Mouse (Mus musculus) limb, embryonic 11.5 days (tissue): ENCODE data around the gene Creb3l1. TPM values are rescaled to one million over a fixed set of nuclear protein-coding genes. Genes with fewer than 3 reads are reported as not detected.
A peak's percentile ranks its signal among the peaks of the same experiment; 100 is the strongest.

Experiments used
- ATAC-seq: fragments of 200-750 bp; cut with Nextera tagmentation; 2 replicates; pipeline ENCODE4 v1.8.0; 2017; ENCODE audit warnings: low read depth; ENCODE audit not compliant: insufficient number of reproducible peaks, low FRiP score, low TSS enrichment
- DNase-seq: peaks from one replicate; pipeline ENCODE4 v3.0.0-alpha.2; 2015; ENCODE audit warnings: low spot score
- H3K27ac ChIP-seq: fragments of 300-500 bp; sonication (generic); replicated peaks from 2 replicates; pipeline ENCODE4 v1.5.1; 2014; ENCODE audit warnings: low read depth, mild to moderate bottlenecking, low read length
- H3K27me3 ChIP-seq: fragments of 300-500 bp; sonication (generic); 2 replicates; pipeline ENCODE4 v1.6.1; 2014; ENCODE audit warnings: mild to moderate bottlenecking, low read length, mixed read lengths; ENCODE audit not compliant: control insufficient read depth, insufficient read depth
- H3K36me3 ChIP-seq: fragments of 300-500 bp; sonication (generic); 2 replicates; pipeline ENCODE4 v1.6.1; 2014; ENCODE audit warnings: mild to moderate bottlenecking, low read length, moderate library complexity, mixed read lengths; ENCODE audit not compliant: control insufficient read depth, insufficient read depth
- H3K4me1 ChIP-seq: fragments of 300-500 bp; sonication (generic); 2 replicates; pipeline ENCODE4 v1.6.1; 2014; ENCODE audit warnings: low read length, mixed read lengths; ENCODE audit not compliant: control insufficient read depth, insufficient read depth
- H3K4me2 ChIP-seq: fragments of 300-500 bp; sonication (generic); 2 replicates; pipeline ENCODE4 v1.6.1; 2014; ENCODE audit warnings: low read depth, mild to moderate bottlenecking, moderate library complexity; ENCODE audit not compliant: severe bottlenecking
- H3K4me3 ChIP-seq: fragments of 300-500 bp; sonication (generic); 2 replicates; pipeline ENCODE4 v1.5.1; 2014; ENCODE audit warnings: low read depth, low read length
- H3K9ac ChIP-seq: fragments of 300-500 bp; sonication (generic); 2 replicates; pipeline ENCODE4 v1.6.1; 2014; ENCODE audit warnings: mild to moderate bottlenecking, low read length
- H3K9me3 ChIP-seq: fragments of 300-500 bp; sonication (generic); 2 replicates; pipeline ENCODE4 v1.6.1; 2016; ENCODE audit warnings: low read length; ENCODE audit not compliant: control insufficient read depth
- WGBS: fragments of 180-500 bp; shearing (Covaris S2); extraction: QIAGEN DNeasy Blood & Tissue Kit; methylation state at CpG from one replicate; pipeline ENCODE4 v1.1.7; 2014; 5-methylcytosine and 5-hydroxymethylcytosine counted together
- polyA plus RNA-seq: library from polyadenylated mRNA; unstranded; fragments of >200 nt; fragmentation: Nextera tagmentation; extraction: Ambion mirVana; gene quantifications from 2 replicates; pipeline ENCODE4 v1.2.1, GENCODE M21; 2014

Gene Creb3l1
- polyA plus RNA-seq, 1 experiment from 2014 or later: 0.85 TPM

- peaks cover 2% of the 10 kb centered on the region; the same call in 1 of the 2 replicates for H3K4me1 ChIP-seq
- H3K9me3 ChIP-seq: no peaks in the 10 kb centered on the region
- H3K9ac ChIP-seq: no peak overlapping the region
- no peak overlapping the region for H3K4me3 ChIP-seq
- H3K27me3 ChIP-seq: peaks cover 14% of the 10 kb centered on the region
- WGBS: 65% methylated on average over 11 of the region's 11 CpGs
- no peaks in the 10 kb centered on the region for H3K36me3 ChIP-seq
- ATAC-seq (no peak), DNase-seq (no peak)
- no peak overlapping the region for H3K27ac ChIP-seq
- H3K4me2 ChIP-seq: no peak overlapping the region
Observed at GRCm38 (mm10) chr2:92027811-92028590, 3.7 kb upstream of the Creb3l1 start.

- Histone ChIP-seq H3K9me3 (no peaks in the 10 kb centered on the region), H3K4me1 (peaks cover 2% of the 10 kb centered on the region; the same call in 1 of the 2 replicates), H3K27ac (no peak overlapping the region), H3K4me3 (no peak overlapping the region), H3K4me2 (no peak overlapping the region), H3K27me3 (peaks cover 18% of the 10 kb centered on the region), H3K36me3 (no peaks in the 10 kb centered on the region), H3K9ac (no peak overlapping the region)
- DNase-seq (no peak), ATAC-seq (no peak)
- 67% methylated on average over 6 of the region's 6 CpGs for WGBS
Observed at GRCm38 (mm10) chr2:92025966-92026365, 1.7 kb upstream of the Creb3l1 start.

- DNase-seq (no peak), ATAC-seq (no peak)
- Histone ChIP-seq H3K27ac (no peak overlapping the region), H3K9ac (no peak overlapping the region), H3K4me2 (no peak overlapping the region), H3K36me3 (no peaks in the 10 kb centered on the region), H3K27me3 (peaks cover 18% of the 10 kb centered on the region), H3K9me3 (no peaks in the 10 kb centered on the region), H3K4me3 (no peak overlapping the region), H3K4me1 (peaks cover 2% of the 10 kb centered on the region; the same call in 1 of the 2 replicates)
- WGBS: 90% methylated on average over 2 of the region's 2 CpGs
Observed at GRCm38 (mm10) chr2:92025202-92025601, 900 bp upstream of the Creb3l1 start.

GRCm38 (mm10) chr2:92023362-92024273 lies 684 bp downstream of the Creb3l1 start:
- WGBS: 9% methylated on average over 45 of the region's 56 CpGs
- H3K27me3 ChIP-seq: peaks cover 18% of the 10 kb centered on the region
- no peak for ATAC-seq
- no peak overlapping the region for H3K27ac ChIP-seq
- H3K9me3 ChIP-seq: no peaks in the 10 kb centered on the region
- peaks cover 2% of the 10 kb centered on the region; the same call in 1 of the 2 replicates for H3K4me1 ChIP-seq
- peak overlapping the region; percentile 66 for H3K4me3 ChIP-seq
- peak; percentile 47 for DNase-seq
- peak overlapping the region; percentile 98 for H3K4me2 ChIP-seq
- peak overlapping the region; percentile 45 for H3K9ac ChIP-seq
- no peaks in the 10 kb centered on the region for H3K36me3 ChIP-seq

- Histone ChIP-seq H3K27ac (no peak overlapping the region), H3K4me1 (peaks cover 2% of the 10 kb centered on the region; the same call in 1 of the 2 replicates), H3K4me2 (no peak overlapping the region), H3K9ac (no peak overlapping the region), H3K36me3 (no peaks in the 10 kb centered on the region), H3K27me3 (peaks cover 18% of the 10 kb centered on the region), H3K4me3 (no peak overlapping the region), H3K9me3 (no peaks in the 10 kb centered on the region)
- ATAC-seq: no peak
- 56% methylated on average over 4 of the region's 4 CpGs for WGBS
- no peak for DNase-seq
Observed at GRCm38 (mm10) chr2:92020676-92021265, 3.5 kb downstream of the Creb3l1 start.

GRCm38 (mm10) chr2:92017440-92017839 lies 6.9 kb downstream of the Creb3l1 start:
- peaks cover 7% of the 10 kb centered on the region for H3K4me1 ChIP-seq
- 62% methylated on average over 1 of the region's 1 CpGs for WGBS
- H3K9me3 ChIP-seq: no peaks in the 10 kb centered on the region
- ATAC-seq (no peak), DNase-seq (no peak)
- H3K27ac ChIP-seq: no peak overlapping the region
- H3K36me3 ChIP-seq: no peaks in the 10 kb centered on the region
- H3K9ac ChIP-seq: no peak overlapping the region
- H3K4me3 ChIP-seq: no peak overlapping the region
- H3K27me3 ChIP-seq: peaks cover 2% of the 10 kb centered on the region; the same call in 1 of the 2 replicates
- no peak overlapping the region for H3K4me2 ChIP-seq

- Histone ChIP-seq H3K4me2 (no peak overlapping the region), H3K4me3 (no peak overlapping the region), H3K36me3 (no peaks in the 10 kb centered on the region), H3K27me3 (no peaks in the 10 kb centered on the region), H3K9ac (no peak overlapping the region), H3K9me3 (no peaks in the 10 kb centered on the region), H3K4me1 (peaks cover 10% of the 10 kb centered on the region), H3K27ac (no peak overlapping the region)
- DNase-seq (no peak), ATAC-seq (no peak)
- WGBS: 59% methylated on average over 3 of the region's 3 CpGs
Observed at GRCm38 (mm10) chr2:92016981-92017380, 7.3 kb downstream of the Creb3l1 start.

GRCm38 (mm10) chr2:92014891-92015290 lies 9.4 kb downstream of the Creb3l1 start:
- H3K4me2 ChIP-seq: no peak overlapping the region
- ATAC-seq: no peak
- WGBS: 81% methylated on average over 5 of the region's 5 CpGs

More at GRCm38 (mm10) chr2:92014891-92015290, 9.4 kb downstream of the Creb3l1 start:
- Histone ChIP-seq H3K4me1 (peaks cover 10% of the 10 kb centered on the region), H3K4me3 (no peak overlapping the region), H3K27me3 (no peaks in the 10 kb centered on the region), H3K36me3 (no peaks in the 10 kb centered on the region), H3K9me3 (no peaks in the 10 kb centered on the region), H3K9ac (no peak overlapping the region), H3K27ac (no peak overlapping the region)
- DNase-seq: no peak
